Mouse (Mus musculus) MEL (cell line): ENCODE results near the gene St7. TPM values are rescaled to one million over a fixed set of nuclear protein-coding genes. Genes with fewer than 3 reads are reported as not detected.

Experiments
- DNase-seq: peaks from one replicate; pipeline ENCODE4 v3.0.0; 2011; ENCODE audit warnings: low read depth, low spot score
- H3K27ac ChIP-seq: 2 replicates; pipeline ENCODE4 v1.5.1; 2012; ENCODE audit warnings: low read depth, mild to moderate bottlenecking, control low read depth, low read length, moderate library complexity; ENCODE audit not compliant: control insufficient read depth
- H3K27me3 ChIP-seq, 2 experiments: fragments of 150-350 bp in 1 of 2; sonication (generic) in 1 of 2; 2 replicates each; pipeline ENCODE4 v1.6.1; 2012; ENCODE audit warnings: low read length in 2 of 2, mild to moderate bottlenecking in 2 of 2, improper control_type of control experiment in 1 of 2, moderate library complexity in 1 of 2; ENCODE audit not compliant: insufficient read depth in 2 of 2, control insufficient read depth in 1 of 2
- H3K36me3 ChIP-seq, 2 experiments: 2 replicates each; pipeline ENCODE4 v1.6.1; 2012 to 2014; ENCODE audit warnings: low read length in 2 of 2, improper control_type of control experiment in 1 of 2, inconsistent platforms in 1 of 2, mild to moderate bottlenecking in 1 of 2; ENCODE audit not compliant: insufficient read depth in 2 of 2, control insufficient read depth in 1 of 2
- H3K4me1 ChIP-seq, 2 experiments: fragments of 150-350 bp in 1 of 2; sonication (generic) in 1 of 2; 2 replicates each; pipeline ENCODE4 v1.6.1; 2012; ENCODE audit warnings: low read length in 2 of 2, improper control_type of control experiment in 1 of 2, mild to moderate bottlenecking in 1 of 2; ENCODE audit not compliant: insufficient read depth in 2 of 2, control insufficient read depth in 1 of 2
- H3K4me3 ChIP-seq, 2 experiments: fragments of 150-350 bp in 1 of 2; sonication (generic) in 1 of 2; 2 replicates each; pipeline ENCODE4 v1.5.1; 2012; ENCODE audit warnings: low read depth in 2 of 2, low read length in 2 of 2, mild to moderate bottlenecking in 2 of 2, moderate library complexity in 2 of 2, control low read depth in 1 of 2, improper control_type of control experiment in 1 of 2; ENCODE audit not compliant: control insufficient read depth in 1 of 2, insufficient read depth in 1 of 2
- H3K79me2 ChIP-seq: 2 replicates; pipeline ENCODE4 v1.6.1; 2012; ENCODE audit warnings: mild to moderate bottlenecking, low read length, moderate library complexity; ENCODE audit not compliant: control insufficient read depth, poor library complexity, insufficient read depth
- H3K9ac ChIP-seq: 2 replicates; pipeline ENCODE4 v1.6.1; 2012; ENCODE audit warnings: low read depth, mild to moderate bottlenecking, control low read depth, low read length, moderate library complexity; ENCODE audit not compliant: control insufficient read depth, poor library complexity, severe bottlenecking
- H3K9me3 ChIP-seq: fragments of 150-350 bp; sonication (generic); replicated peaks from 2 replicates; pipeline ENCODE4 v1.6.1; 2012; ENCODE audit warnings: mild to moderate bottlenecking, low read length, improper control_type of control experiment, moderate library complexity; ENCODE audit not compliant: insufficient read depth
- BHLHE40 ChIP-seq: IDR thresholded peaks from 2 replicates; pipeline ENCODE4 v1.6.1; 2012; ENCODE audit warnings: low read depth, mild to moderate bottlenecking, inconsistent platforms, low read length, improper control_type of control experiment, borderline replicate concordance
- CHD1 ChIP-seq: IDR thresholded peaks from 2 replicates; pipeline ENCODE4 v1.6.1; 2012; ENCODE audit warnings: low read depth, mild to moderate bottlenecking, inconsistent platforms, low read length, improper control_type of control experiment
- CHD2 ChIP-seq: IDR thresholded peaks from 2 replicates; pipeline ENCODE4 v1.6.1; 2011; ENCODE audit warnings: low read length, improper control_type of control experiment
- CTCF ChIP-seq, 3 experiments: IDR thresholded peaks in 2 of 3; conservative IDR thresholded peaks in 1 of 3; 2 replicates each; pipeline ENCODE4 v1.5.1; 2011 to 2012; ENCODE audit warnings: low read length in 3 of 3, low read depth in 2 of 3, mild to moderate bottlenecking in 2 of 3, improper control_type of control experiment in 1 of 3, inconsistent platforms in 1 of 3, mixed read lengths in 1 of 3, moderate library complexity in 1 of 3; ENCODE audit not compliant: control insufficient read depth in 1 of 3, insufficient read depth in 1 of 3, poor library complexity in 1 of 3, severe bottlenecking in 1 of 3
- E2F4 ChIP-seq: IDR thresholded peaks from 2 replicates; pipeline ENCODE4 v1.6.1; 2011; ENCODE audit warnings: low read depth, low read length, improper control_type of control experiment, borderline replicate concordance
- ELF1 ChIP-seq: IDR thresholded peaks from 2 replicates; pipeline ENCODE4 v1.6.1; 2014; ENCODE audit warnings: low read depth, mild to moderate bottlenecking, inconsistent platforms, low read length, improper control_type of control experiment, moderate library complexity
- EP300 ChIP-seq, 2 experiments: IDR thresholded peaks; 2 replicates each; pipeline ENCODE4 v1.6.1; 2011; ENCODE audit warnings: improper control_type of control experiment in 2 of 2, low read length in 2 of 2, low read depth in 1 of 2, mild to moderate bottlenecking in 1 of 2
- GABPA ChIP-seq: IDR thresholded peaks from 2 replicates; pipeline ENCODE4 v1.6.1; 2012; ENCODE audit warnings: low read depth, mild to moderate bottlenecking, inconsistent platforms, low read length, improper control_type of control experiment, moderate library complexity
- GATA1 ChIP-seq: IDR thresholded peaks from 2 replicates; pipeline ENCODE4 v1.6.1; 2011; ENCODE audit warnings: low read depth, low read length, improper control_type of control experiment
- HCFC1 ChIP-seq: IDR thresholded peaks from 2 replicates; pipeline ENCODE4 v1.6.1; 2012; ENCODE audit warnings: low read depth, mild to moderate bottlenecking, inconsistent platforms, low read length, improper control_type of control experiment, moderate library complexity
- JUND ChIP-seq: IDR thresholded peaks from 2 replicates; pipeline ENCODE4 v1.6.1; 2011; ENCODE audit warnings: low read depth, mild to moderate bottlenecking, improper control_type of control experiment, low read length
- KAT2A ChIP-seq: conservative IDR thresholded peaks from 2 replicates; pipeline ENCODE4 v1.6.1; 2012; ENCODE audit warnings: low read depth, low read length, improper control_type of control experiment, inconsistent platforms
- MAFK ChIP-seq: IDR thresholded peaks from 2 replicates; pipeline ENCODE4 v1.6.1; 2011; ENCODE audit warnings: low read depth, mild to moderate bottlenecking, low read length, improper control_type of control experiment, borderline replicate concordance
- MAX ChIP-seq: IDR thresholded peaks from 2 replicates; pipeline ENCODE4 v1.6.1; 2011; ENCODE audit warnings: low read length, improper control_type of control experiment
- MEF2A ChIP-seq: IDR thresholded peaks from 2 replicates; pipeline ENCODE4 v1.6.1; 2014; ENCODE audit warnings: low read depth, mild to moderate bottlenecking, inconsistent platforms, low read length, improper control_type of control experiment; ENCODE audit not compliant: poor library complexity, insufficient replicate concordance, severe bottlenecking; ENCODE audit errors: extremely low read depth
- MXI1 ChIP-seq: IDR thresholded peaks from 2 replicates; pipeline ENCODE4 v1.6.1; 2011; ENCODE audit warnings: mild to moderate bottlenecking, low read depth, low read length, improper control_type of control experiment
- NELFE ChIP-seq: IDR thresholded peaks from 2 replicates; pipeline ENCODE4 v1.6.1; 2011; ENCODE audit warnings: low read depth, low read length, improper control_type of control experiment
- NRF1 ChIP-seq: IDR thresholded peaks from 2 replicates; pipeline ENCODE4 v1.6.1; 2014; ENCODE audit warnings: low read depth, mild to moderate bottlenecking, inconsistent platforms, low read length, improper control_type of control experiment, moderate library complexity; ENCODE audit not compliant: poor library complexity, insufficient read depth, severe bottlenecking
- POLR2A ChIP-seq, 2 experiments: IDR thresholded peaks; 2 replicates each; pipeline ENCODE4 v1.6.1; 2011 to 2012; ENCODE audit warnings: low read length in 2 of 2, mild to moderate bottlenecking in 2 of 2, control low read depth in 1 of 2, improper control_type of control experiment in 1 of 2, low read depth in 1 of 2, moderate library complexity in 1 of 2; ENCODE audit not compliant: control insufficient read depth in 1 of 2, insufficient read depth in 1 of 2, poor library complexity in 1 of 2
- POLR2AphosphoS2 ChIP-seq: IDR thresholded peaks from 2 replicates; pipeline ENCODE4 v1.6.1; 2011; ENCODE audit warnings: low read length, improper control_type of control experiment
- POLR2AphosphoS5 ChIP-seq: IDR thresholded peaks from 2 replicates; pipeline ENCODE4 v1.6.1; 2012; ENCODE audit warnings: low read depth, borderline replicate concordance, mild to moderate bottlenecking, inconsistent platforms, low read length, moderate library complexity, mixed read lengths
- RAD21 ChIP-seq: IDR thresholded peaks from 2 replicates; pipeline ENCODE4 v1.6.1; 2011; ENCODE audit warnings: mild to moderate bottlenecking, low read depth, low read length, improper control_type of control experiment
- RCOR1 ChIP-seq: IDR thresholded peaks from 2 replicates; pipeline ENCODE4 v1.6.1; 2012; ENCODE audit warnings: low read depth, mild to moderate bottlenecking, inconsistent platforms, low read length, improper control_type of control experiment
- SIN3A ChIP-seq: IDR thresholded peaks from 2 replicates; pipeline ENCODE4 v1.6.1; 2012; ENCODE audit warnings: low read length, improper control_type of control experiment, inconsistent platforms
- SMC3 ChIP-seq: IDR thresholded peaks from 2 replicates; pipeline ENCODE4 v1.6.1; 2011; ENCODE audit warnings: low read depth, low read length, improper control_type of control experiment
- TAL1 ChIP-seq: IDR thresholded peaks from 2 replicates; pipeline ENCODE4 v1.6.1; 2012; ENCODE audit warnings: mild to moderate bottlenecking, inconsistent platforms, low read length, moderate library complexity, mixed read lengths
- UBTF ChIP-seq: IDR thresholded peaks from 2 replicates; pipeline ENCODE4 v1.6.1; 2012; ENCODE audit warnings: low read depth, mild to moderate bottlenecking, inconsistent platforms, low read length, improper control_type of control experiment, moderate library complexity, borderline replicate concordance; ENCODE audit not compliant: insufficient read depth
- USF1 ChIP-seq: IDR thresholded peaks from 2 replicates; pipeline ENCODE4 v1.6.1; 2014; ENCODE audit warnings: low read depth, mild to moderate bottlenecking, inconsistent platforms, low read length, improper control_type of control experiment, moderate library complexity
- USF2 ChIP-seq, 2 experiments: IDR thresholded peaks; 2 replicates each; pipeline ENCODE4 v1.6.1; 2011 to 2012; ENCODE audit warnings: improper control_type of control experiment in 2 of 2, low read length in 2 of 2, borderline replicate concordance in 1 of 2, inconsistent platforms in 1 of 2, low read depth in 1 of 2, mild to moderate bottlenecking in 1 of 2; ENCODE audit not compliant: insufficient read depth in 1 of 2
- ZC3H11A ChIP-seq: IDR thresholded peaks from 2 replicates; pipeline ENCODE4 v1.6.1; 2012; ENCODE audit warnings: low read depth, mild to moderate bottlenecking, inconsistent platforms, low read length, improper control_type of control experiment
- ZKSCAN1 ChIP-seq: IDR thresholded peaks from 2 replicates; pipeline ENCODE4 v1.6.1; 2012; ENCODE audit warnings: low read depth, mild to moderate bottlenecking, inconsistent platforms, low read length, improper control_type of control experiment, moderate library complexity
- ZMIZ1 ChIP-seq: IDR thresholded peaks from 2 replicates; pipeline ENCODE4 v1.6.1; 2012; ENCODE audit warnings: low read depth, mild to moderate bottlenecking, inconsistent platforms, low read length, improper control_type of control experiment, moderate library complexity
- ZNF384 ChIP-seq: IDR thresholded peaks from 2 replicates; pipeline ENCODE4 v1.6.1; 2012; ENCODE audit warnings: low read depth, mild to moderate bottlenecking, inconsistent platforms, low read length, improper control_type of control experiment
- polyA plus RNA-seq, 2 experiments: library from polyadenylated mRNA; stranded (reverse) in 1 of 2; unstranded in 1 of 2; fragments of >175 nt in 1 of 2; fragments of >200 nt in 1 of 2; gene quantifications; 2 replicates each; pipeline versions ENCODE4 v1.2.1 to v1.2.4; 2012; ENCODE audit warnings: low replicate concordance in 2 of 2, low read depth in 1 of 2; ENCODE audit not compliant: insufficient read length in 2 of 2, insufficient read depth in 1 of 2, missing spikeins in 1 of 2
- total RNA-seq: library from RNA; depleted of rRNA; stranded (reverse); fragments of 300-350 nt; gene quantifications from 2 replicates; pipeline ENCODE4 v1.2.3, GENCODE M21; 2012

The St7 gene
- total and polyA plus RNA-seq, 3 experiments, result 34.4 to 48.5 TPM; not detected in 1

DNA sequence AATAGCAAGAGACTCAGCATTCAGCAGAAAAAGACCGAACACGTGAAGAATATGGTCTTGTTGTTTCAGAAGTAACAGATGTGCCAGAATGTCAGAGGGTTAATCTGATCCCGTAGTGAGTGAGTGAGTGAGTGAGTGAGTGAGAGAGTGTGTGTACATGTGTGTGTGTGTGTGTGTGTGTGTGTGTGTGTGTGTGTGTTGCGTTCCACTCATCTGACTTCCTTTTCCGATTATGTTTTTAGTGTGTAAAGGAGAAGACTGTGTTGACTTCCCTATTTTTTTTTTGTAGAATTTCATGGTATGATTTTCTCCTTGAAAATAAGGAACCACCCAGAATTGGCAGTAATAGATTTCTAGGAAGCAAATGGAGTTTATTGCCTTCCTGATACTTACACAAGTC lies 4.1 kb upstream of the St7 start (continued):
- peak; percentile 38; the same call in 1 of the 2 replicates for TF ChIP-seq HCFC1

DNA sequence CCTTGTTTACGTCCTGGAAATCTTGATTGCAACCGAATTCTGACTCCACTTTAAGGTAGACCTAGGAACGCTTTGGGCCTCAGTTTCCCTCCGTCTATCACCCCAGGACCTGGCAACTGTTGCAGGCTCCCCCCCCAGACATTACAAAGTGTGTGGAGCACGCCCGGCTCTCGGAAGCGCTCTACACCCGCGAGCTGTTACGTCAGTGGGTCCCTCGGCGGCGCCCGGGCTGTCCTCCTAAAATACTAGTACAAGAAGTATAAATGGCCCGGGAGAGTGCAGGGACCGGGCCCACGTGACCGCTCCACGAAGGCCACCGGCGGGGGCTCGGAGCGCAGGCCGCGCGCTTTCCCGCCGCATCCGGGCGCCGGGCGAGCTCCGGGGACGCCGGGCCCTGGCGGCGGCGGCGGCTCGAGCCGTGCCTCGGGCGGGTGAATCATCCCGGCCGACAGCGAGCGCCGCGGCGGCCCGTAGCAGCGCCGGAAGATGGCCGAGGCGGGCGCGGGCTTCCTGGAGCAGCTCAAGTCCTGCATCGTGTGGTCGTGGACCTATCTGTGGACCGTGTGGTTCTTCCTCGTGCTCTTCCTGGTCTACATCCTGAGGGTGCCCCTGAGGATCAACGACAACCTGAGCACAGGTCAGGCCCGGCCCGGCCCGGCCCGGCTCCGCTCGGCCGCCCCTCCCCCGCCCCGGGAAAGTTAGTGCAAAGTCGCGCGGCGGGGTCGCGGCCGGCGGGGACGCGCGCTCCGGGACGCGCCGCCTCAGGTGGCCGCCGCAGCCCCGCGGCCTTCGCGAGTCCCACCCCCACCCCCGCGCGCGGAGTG lies 1.2 kb downstream of the St7 start:
- peaks cover 0 to 17% of the 10 kb centered on the region in 2 experiments; a peak in 2 of 4 replicates for H3K36me3 ChIP-seq
- peak overlapping the region; percentile 86 for H3K9ac ChIP-seq
- H3K79me2 ChIP-seq, result peaks cover 39% of the 10 kb centered on the region
- peaks cover 4 to 13% of the 10 kb centered on the region in 2 experiments; a peak in 2 of 4 replicates for H3K4me1 ChIP-seq
- peak overlapping the region; percentile 62 to 81 for H3K4me3 ChIP-seq
- peak; percentile 86 for DNase-seq
- no peaks in the 10 kb centered on the region for H3K9me3 ChIP-seq
- peak overlapping the region; percentile 76 for H3K27ac ChIP-seq
- no peaks in the 10 kb centered on the region for H3K27me3 ChIP-seq
- no peak for TF ChIP-seq ZNF384
- peak; percentile 77 for TF ChIP-seq MAX
- no peak for TF ChIP-seq ZKSCAN1
- no peak for TF ChIP-seq RCOR1
- TF ChIP-seq CHD2, result no peak
- TF ChIP-seq RAD21, result no peak
- TF ChIP-seq JUND, result no peak
- TF ChIP-seq ELF1, result no peak
- TF ChIP-seq USF1, result peak; percentile 90
- no peak for TF ChIP-seq TAL1
- TF ChIP-seq POLR2AphosphoS5, result no peak
- no peak for TF ChIP-seq GATA1
- TF ChIP-seq NRF1, result no peak
- peak in 1 of 2 experiments; percentile 55; a peak in 1 of 4 replicates for TF ChIP-seq USF2 (IDR thresholded peaks at IDR 0.05; ENCODE audit: borderline replicate concordance in 1 of 2, insufficient read depth in 1 of 2, low read depth in 1 of 2, low read length in 2 of 2)
- no peak for TF ChIP-seq GABPA
- TF ChIP-seq UBTF, result no peak
- no peak; the same call in 1 of the 2 replicates for TF ChIP-seq BHLHE40
- TF ChIP-seq NELFE, result peak; percentile 67
- TF ChIP-seq SIN3A, result peak; percentile 77
- peak; percentile 48; the same call in 1 of the 2 replicates for TF ChIP-seq E2F4
- TF ChIP-seq KAT2A, result no peak
- TF ChIP-seq CHD1, result no peak
- no peak for TF ChIP-seq HCFC1
- peak; percentile 80 for TF ChIP-seq MXI1
- TF ChIP-seq ZMIZ1, result 0 out of 2 replicates have a peak, but pooled peaks have one; percentile 17
- peak; percentile 59 to 70 for TF ChIP-seq POLR2A (IDR thresholded peaks at IDR 0.05; ENCODE audit: control insufficient read depth in 1 of 2, insufficient read depth in 1 of 2, low read depth in 1 of 2, low read length in 2 of 2, poor library complexity in 1 of 2)
- no peak for TF ChIP-seq MEF2A
- no peak for TF ChIP-seq MAFK
- no peak for TF ChIP-seq EP300 (IDR thresholded peaks at IDR 0.05; ENCODE audit: low read depth in 1 of 2, low read length in 2 of 2)
- TF ChIP-seq POLR2AphosphoS2, result no peak; the same call in 1 of the 2 replicates
- 0 out of 2 replicates have a peak, but pooled peaks have one; percentile 2 for TF ChIP-seq SMC3
- TF ChIP-seq ZC3H11A, result no peak
- TF ChIP-seq CTCF (IDR thresholded peaks at IDR 0.05 in 2 of 3, conservative IDR thresholded peaks at IDR 0.05 in 1 of 3; ENCODE audit: control insufficient read depth in 1 of 3, insufficient read depth in 1 of 3, low read depth in 2 of 3, low read length in 3 of 3, poor library complexity in 1 of 3, severe bottlenecking in 1 of 3), result no peak
